Mouse (Mus musculus): ENCODE results near the gene Psmb3. TPM values are rescaled to one million over a fixed set of nuclear protein-coding genes. Genes with fewer than 3 reads are reported as not detected.

Psmb3 gene
- total and polyA plus RNA-seq, 3 experiments = 78.3 to 191 (median 93.4) TPM

DNA sequence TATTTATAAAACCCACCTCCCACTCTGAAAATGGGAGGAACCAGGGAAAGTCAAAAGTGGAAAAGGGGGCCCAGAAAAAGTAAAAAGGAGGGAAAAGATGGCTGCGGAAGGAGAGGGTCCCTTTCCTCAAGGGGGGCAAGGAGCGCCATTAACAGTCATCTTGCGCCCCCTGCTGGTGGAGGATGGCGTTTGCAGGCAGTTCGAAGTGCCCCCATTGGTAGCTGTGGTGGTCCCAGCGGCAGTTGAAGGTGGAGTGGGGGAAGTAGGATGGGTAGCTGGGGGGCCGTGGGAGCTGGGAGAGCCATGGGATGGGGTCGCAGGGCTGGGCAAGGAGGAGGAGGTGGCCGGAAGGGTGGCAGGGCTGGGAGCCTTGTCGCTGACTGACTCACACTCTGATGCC, 13.3 kb upstream of the Psmb3 start:
- TF ChIP-seq GATA1 (IDR thresholded peaks at IDR 0.05; ENCODE audit: borderline replicate concordance, low read length) = no peak
- peak; percentile 94 for TF ChIP-seq CTCF (IDR thresholded peaks at IDR 0.05; ENCODE audit: low read depth, low read length)
- H3K9me3 ChIP-seq (replicated peaks) = no peaks in the 10 kb centered on the region
- H3K36me3 ChIP-seq (replicated peaks) = peaks cover 17% of the 10 kb centered on the region
- ATAC-seq (ENCODE audit: extremely low read depth, insufficient number of reproducible peaks, low FRiP score, poor library complexity, severe bottlenecking) = no peak
- H3K27me3 ChIP-seq (ENCODE audit: insufficient read depth, low read length) = peaks cover 49% of the 10 kb centered on the region
- H3K4me3 ChIP-seq (ENCODE audit: low read depth, low read length) = no peak overlapping the region
- DNase-seq (ENCODE audit: low spot score) = peak; percentile 57
- peaks cover 21% of the 10 kb centered on the region for H3K4me1 ChIP-seq (ENCODE audit: insufficient read depth, low read depth, low read length)

GRCm38 (mm10) chr11:97694435-97694834, 8.8 kb upstream of the Psmb3 start:
- H3K4me1 ChIP-seq (ENCODE audit: insufficient read depth, low read depth, low read length) = peaks cover 24% of the 10 kb centered on the region
- H3K36me3 ChIP-seq (replicated peaks) = peaks cover 14% of the 10 kb centered on the region
- ATAC-seq (ENCODE audit: extremely low read depth, insufficient number of reproducible peaks, low FRiP score, poor library complexity, severe bottlenecking) (no peak), DNase-seq (ENCODE audit: low spot score) (no peak)
- no peaks in the 10 kb centered on the region for H3K9me3 ChIP-seq (replicated peaks)
- H3K27me3 ChIP-seq (ENCODE audit: insufficient read depth, low read length) = peaks cover 76% of the 10 kb centered on the region
- no peak overlapping the region for H3K4me3 ChIP-seq (ENCODE audit: low read depth, low read length)
- TF ChIP-seq TAL1 (conservative IDR thresholded peaks at IDR 0.05; ENCODE audit: low read depth, low read length) (no peak), GATA2 (IDR thresholded peaks at IDR 0.05; ENCODE audit: borderline replicate concordance, low read depth, low read length) (no peak), CTCF (IDR thresholded peaks at IDR 0.05; ENCODE audit: low read depth, low read length) (no peak)

DNA sequence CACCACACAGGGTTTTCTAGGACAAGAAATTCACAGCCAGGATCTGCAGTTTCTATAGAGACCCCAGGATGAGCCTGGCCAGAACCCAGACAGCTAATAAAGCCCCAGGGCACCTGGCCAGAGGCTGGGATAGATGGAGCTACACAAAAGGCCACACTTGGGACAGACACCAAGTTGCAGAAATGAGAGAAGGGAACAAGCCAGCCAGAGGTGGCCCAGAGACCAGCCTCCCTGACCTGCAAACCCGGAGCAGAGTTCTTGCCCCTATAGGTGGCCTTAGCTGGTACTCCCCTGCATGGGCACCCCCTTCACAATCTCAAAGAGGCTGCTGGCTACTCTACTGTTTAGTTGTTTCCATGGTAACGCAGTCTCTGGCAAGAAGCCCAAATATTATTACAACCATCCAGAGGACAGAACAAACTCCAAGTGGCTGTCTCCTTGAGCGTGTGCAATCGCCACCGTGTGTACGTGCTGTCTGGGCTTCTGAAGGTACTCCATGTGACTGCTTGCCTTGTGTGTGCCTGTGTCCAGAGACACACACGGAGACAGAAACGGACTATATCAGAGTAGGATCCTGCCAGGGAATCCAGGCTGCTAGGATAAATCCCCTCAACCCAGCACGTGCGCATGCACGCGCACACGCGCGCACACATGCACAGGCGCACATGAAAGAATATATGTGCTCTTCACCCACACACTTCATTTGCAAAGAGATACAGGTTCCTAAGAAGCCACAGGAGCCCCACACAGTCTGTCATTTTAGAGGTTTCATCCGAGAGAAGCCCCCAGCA, 8.1 kb upstream of the Psmb3 start:
- TF ChIP-seq GATA1 (IDR thresholded peaks at IDR 0.05; ENCODE audit: borderline replicate concordance, low read length) (no peak), GATA2 (IDR thresholded peaks at IDR 0.05; ENCODE audit: borderline replicate concordance, low read depth, low read length) (no peak), TAL1 (conservative IDR thresholded peaks at IDR 0.05; ENCODE audit: low read depth, low read length) (no peak), POLR2AphosphoS5 (IDR thresholded peaks at IDR 0.05; ENCODE audit: insufficient replicate concordance, low read depth, low read length) (no peak), CTCF (IDR thresholded peaks at IDR 0.05; ENCODE audit: low read depth, low read length) (no peak)
- H3K4me3 ChIP-seq (ENCODE audit: low read depth, low read length) = no peak overlapping the region
- peaks cover 12% of the 10 kb centered on the region for H3K36me3 ChIP-seq (replicated peaks)
- DNase-seq (ENCODE audit: low spot score) (no peak), ATAC-seq (ENCODE audit: extremely low read depth, insufficient number of reproducible peaks, low FRiP score, poor library complexity, severe bottlenecking) (no peak)
- peaks cover 6% of the 10 kb centered on the region for H3K9me3 ChIP-seq (replicated peaks)
- peaks cover 30% of the 10 kb centered on the region for H3K4me1 ChIP-seq (ENCODE audit: insufficient read depth, low read depth, low read length)
- peaks cover 82% of the 10 kb centered on the region for H3K27me3 ChIP-seq (ENCODE audit: insufficient read depth, low read length)

DNA sequence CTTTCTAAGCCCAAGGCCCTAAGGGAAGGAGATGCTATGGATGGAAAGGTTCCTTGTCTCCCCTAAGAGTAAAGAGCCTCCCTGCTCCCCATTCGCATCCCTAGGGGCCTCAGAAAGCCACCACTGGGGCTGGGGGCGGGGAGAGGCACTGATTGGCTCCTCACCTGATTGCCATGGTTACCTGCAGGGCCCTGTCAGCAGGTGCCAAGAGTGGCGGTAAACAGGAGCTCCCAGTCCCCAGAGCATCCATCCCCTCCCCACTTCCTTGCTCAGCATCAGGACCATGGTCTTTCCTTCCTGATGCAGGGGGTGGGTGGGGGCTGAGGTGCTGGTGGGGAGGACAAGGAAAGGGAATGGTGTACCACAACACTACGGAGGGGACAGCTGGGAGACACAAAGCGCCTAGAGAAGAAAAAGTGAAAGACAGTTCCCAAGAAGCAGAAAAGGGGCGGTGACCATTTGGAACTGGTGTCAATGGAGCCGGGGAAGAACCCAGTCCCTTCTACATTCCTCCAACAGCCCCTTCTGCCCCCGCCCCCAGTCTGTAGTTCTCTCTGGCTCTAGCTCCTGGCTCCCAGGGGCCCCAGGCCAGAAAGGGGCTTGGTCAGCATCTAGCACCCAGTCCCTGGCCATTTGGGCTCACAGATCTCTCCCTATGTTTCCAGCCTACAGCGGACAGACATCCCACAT, 7.3 kb upstream of the Psmb3 start:
- H3K4me1 ChIP-seq (ENCODE audit: insufficient read depth, low read depth, low read length) = peaks cover 34% of the 10 kb centered on the region
- TF ChIP-seq TAL1 (conservative IDR thresholded peaks at IDR 0.05; ENCODE audit: low read depth, low read length) = no peak
- no peak for TF ChIP-seq GATA2 (IDR thresholded peaks at IDR 0.05; ENCODE audit: borderline replicate concordance, low read depth, low read length)
- TF ChIP-seq CTCF (IDR thresholded peaks at IDR 0.05; ENCODE audit: low read depth, low read length) = no peak
- TF ChIP-seq POLR2AphosphoS5 (IDR thresholded peaks at IDR 0.05; ENCODE audit: insufficient replicate concordance, low read depth, low read length) = no peak
- TF ChIP-seq GATA1 (IDR thresholded peaks at IDR 0.05; ENCODE audit: borderline replicate concordance, low read length) = no peak

GRCm38 (mm10) chr11:97696669-97697068, 6.5 kb upstream of the Psmb3 start:
- TF ChIP-seq POLR2AphosphoS5 (IDR thresholded peaks at IDR 0.05; ENCODE audit: insufficient replicate concordance, low read depth, low read length) (no peak), GATA1 (IDR thresholded peaks at IDR 0.05; ENCODE audit: borderline replicate concordance, low read length) (no peak), CTCF (IDR thresholded peaks at IDR 0.05; ENCODE audit: low read depth, low read length) (no peak), TAL1 (conservative IDR thresholded peaks at IDR 0.05; ENCODE audit: low read depth, low read length) (no peak), GATA2 (IDR thresholded peaks at IDR 0.05; ENCODE audit: borderline replicate concordance, low read depth, low read length) (no peak)
- Histone ChIP-seq H3K4me3 (ENCODE audit: low read depth, low read length) (no peak overlapping the region), H3K4me1 (ENCODE audit: insufficient read depth, low read depth, low read length) (peaks cover 39% of the 10 kb centered on the region), H3K36me3 (replicated peaks) (peaks cover 6% of the 10 kb centered on the region), H3K9me3 (replicated peaks) (peaks cover 15% of the 10 kb centered on the region), H3K27me3 (ENCODE audit: insufficient read depth, low read length) (peaks cover 89% of the 10 kb centered on the region)
- no peak for DNase-seq (ENCODE audit: low spot score)
- ATAC-seq (ENCODE audit: extremely low read depth, insufficient number of reproducible peaks, low FRiP score, poor library complexity, severe bottlenecking) = no peak

More for the DNA sequence above, 7.3 kb upstream of the Psmb3 start:
- Histone ChIP-seq H3K9me3 (replicated peaks) (peaks cover 12% of the 10 kb centered on the region), H3K36me3 (replicated peaks) (peaks cover 12% of the 10 kb centered on the region), H3K4me3 (ENCODE audit: low read depth, low read length) (no peak overlapping the region), H3K27me3 (ENCODE audit: insufficient read depth, low read length) (peaks cover 86% of the 10 kb centered on the region)
- ATAC-seq (ENCODE audit: extremely low read depth, insufficient number of reproducible peaks, low FRiP score, poor library complexity, severe bottlenecking) (no peak), DNase-seq (ENCODE audit: low spot score) (no peak)

DNA sequence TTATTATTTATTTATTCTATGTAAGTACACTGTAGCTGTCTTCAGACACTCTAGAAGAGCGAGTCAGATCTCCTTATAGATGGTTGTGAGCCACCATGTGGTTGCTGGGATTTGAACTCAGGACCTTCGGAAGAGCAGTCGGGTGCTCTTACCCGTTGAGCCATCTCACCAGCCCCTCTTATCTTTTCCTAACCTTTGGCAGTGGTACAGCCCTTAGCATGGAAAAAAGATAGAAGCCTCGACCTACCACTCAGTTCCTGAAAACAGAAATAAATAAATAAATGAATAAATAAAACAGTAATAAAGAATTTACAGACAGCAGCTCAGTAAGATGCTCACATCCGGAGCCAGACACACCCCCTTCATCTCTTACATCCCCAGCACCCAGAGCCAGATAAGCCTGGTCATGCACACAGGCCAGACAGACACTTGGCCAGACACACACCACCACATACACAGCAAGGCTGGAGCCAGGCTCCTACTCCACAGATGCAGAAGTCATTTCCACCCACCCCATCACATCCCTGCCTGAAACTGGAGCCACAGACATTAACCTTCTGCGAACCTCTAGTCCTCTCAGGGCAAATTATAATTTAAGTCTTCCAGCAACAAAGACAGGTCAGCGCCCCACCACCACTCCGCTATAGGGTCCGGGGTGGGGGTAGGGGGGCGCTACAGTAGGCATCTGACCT, 5.9 kb upstream of the Psmb3 start:
- H3K4me3 ChIP-seq (ENCODE audit: low read depth, low read length) = no peak overlapping the region
- DNase-seq (ENCODE audit: low spot score) (no peak), ATAC-seq (ENCODE audit: extremely low read depth, insufficient number of reproducible peaks, low FRiP score, poor library complexity, severe bottlenecking) (no peak)
- TF ChIP-seq TAL1 (conservative IDR thresholded peaks at IDR 0.05; ENCODE audit: low read depth, low read length) (no peak), CTCF (IDR thresholded peaks at IDR 0.05; ENCODE audit: low read depth, low read length) (no peak), GATA1 (IDR thresholded peaks at IDR 0.05; ENCODE audit: borderline replicate concordance, low read length) (no peak), GATA2 (IDR thresholded peaks at IDR 0.05; ENCODE audit: borderline replicate concordance, low read depth, low read length) (no peak), POLR2AphosphoS5 (IDR thresholded peaks at IDR 0.05; ENCODE audit: insufficient replicate concordance, low read depth, low read length) (no peak)
- H3K9me3 ChIP-seq (replicated peaks) = peaks cover 15% of the 10 kb centered on the region
- peaks cover 84% of the 10 kb centered on the region for H3K27me3 ChIP-seq (ENCODE audit: insufficient read depth, low read length)
- peaks cover 5% of the 10 kb centered on the region for H3K36me3 ChIP-seq (replicated peaks)
- H3K4me1 ChIP-seq (ENCODE audit: insufficient read depth, low read depth, low read length) = peaks cover 46% of the 10 kb centered on the region
